Mouse (Mus musculus): Measurements from ENCODE around the gene Ak8. TPM values are rescaled to one million over a fixed set of nuclear protein-coding genes. Genes with fewer than 3 reads are reported as not detected.

Gene Ak8
- total and polyA plus RNA-seq, 3 experiments = 1.5 to 2.6 TPM; not detected in 1

DNA sequence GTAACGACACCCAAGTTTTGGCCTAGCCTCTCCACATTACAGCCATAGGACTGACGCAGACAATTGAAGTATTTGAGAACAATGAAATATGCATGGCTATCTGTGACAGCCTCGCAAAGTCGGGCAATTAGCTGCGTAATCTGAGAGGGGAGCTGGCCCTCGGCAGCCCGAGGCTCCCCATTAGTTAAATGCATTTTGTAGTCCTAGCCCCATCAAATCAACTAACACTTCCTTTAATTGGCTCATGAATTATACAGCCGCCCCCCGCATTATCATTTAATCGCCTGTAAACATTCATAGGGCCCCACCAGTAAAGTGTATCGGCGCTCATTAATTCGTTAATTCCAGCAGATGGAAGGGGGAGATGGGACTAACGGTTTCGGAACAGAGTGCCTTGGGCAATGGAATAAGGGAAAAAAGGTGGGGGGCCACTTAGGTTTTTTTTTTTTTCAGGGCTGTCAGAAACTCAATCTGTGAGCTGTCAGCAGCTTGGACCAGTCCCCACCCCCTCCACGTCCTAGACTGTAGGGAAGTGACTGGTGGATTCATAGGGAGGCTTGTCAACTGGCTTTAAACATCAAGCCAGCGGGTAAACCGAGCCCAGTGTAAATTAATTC is 97.6 kb downstream of the Ak8 start:
- TF ChIP-seq TAL1 (IDR thresholded peaks at IDR 0.05; ENCODE audit: low read length) = peak; percentile 15; the same call in 1 of the 2 replicates
- TF ChIP-seq EP300 (IDR thresholded peaks at IDR 0.05; ENCODE audit: low read depth in 1 of 2, low read length in 2 of 2) = peak; percentile 62 to 85
- TF ChIP-seq ZNF384 (IDR thresholded peaks at IDR 0.05; ENCODE audit: low read depth, low read length) = peak; percentile 73
- TF ChIP-seq MYB (IDR thresholded peaks at IDR 0.05; ENCODE audit: low read depth, low read length) = peak; percentile 80
- no peak for TF ChIP-seq MAX (IDR thresholded peaks at IDR 0.05; ENCODE audit: low read length)
- TF ChIP-seq GATA1 (IDR thresholded peaks at IDR 0.05; ENCODE audit: low read depth, low read length) = peak; percentile 41
- TF ChIP-seq TCF12 (IDR thresholded peaks at IDR 0.05; ENCODE audit: low read depth, low read length) = peak; percentile 29; the same call in 1 of the 2 replicates
- peak; percentile 50; the same call in 1 of the 2 replicates for TF ChIP-seq MXI1 (IDR thresholded peaks at IDR 0.05; ENCODE audit: low read depth, low read length)
- TF ChIP-seq MAZ (IDR thresholded peaks at IDR 0.05; ENCODE audit: low read depth, low read length) = peak; percentile 38; the same call in 1 of the 2 replicates
- no peak for TF ChIP-seq ETS1 (IDR thresholded peaks at IDR 0.05; ENCODE audit: low read depth, low read length)
- TF ChIP-seq E2F4 (IDR thresholded peaks at IDR 0.05; ENCODE audit: borderline replicate concordance, low read depth, low read length) = no peak
- no peak for TF ChIP-seq RCOR1 (IDR thresholded peaks at IDR 0.05; ENCODE audit: low read depth, low read length)
- peak; percentile 75 for DNase-seq (ENCODE audit: low read depth, low spot score)
- Histone ChIP-seq H3K4me1 (ENCODE audit: control insufficient read depth in 1 of 2, insufficient read depth in 2 of 2, low read length in 2 of 2) (peaks cover 11 to 24% of the 10 kb centered on the region in 2 experiments), H3K36me3 (ENCODE audit: control insufficient read depth in 1 of 2, insufficient read depth in 2 of 2, low read length in 2 of 2) (peaks cover 0 to 23% of the 10 kb centered on the region in 2 experiments; a peak in 2 of 4 replicates), H3K27me3 (ENCODE audit: control insufficient read depth in 1 of 2, insufficient read depth in 2 of 2, low read length in 2 of 2) (no peaks in the 10 kb centered on the region), H3K9ac (ENCODE audit: control insufficient read depth, low read depth, low read length, poor library complexity, severe bottlenecking) (no peak overlapping the region; the same call in 1 of the 2 replicates), H3K9me3 (replicated peaks; ENCODE audit: insufficient read depth, low read length) (no peaks in the 10 kb centered on the region), H3K27ac (ENCODE audit: control insufficient read depth, low read depth, low read length) (peak overlapping the region; percentile 63), H3K4me3 (ENCODE audit: control insufficient read depth in 1 of 2, insufficient read depth in 1 of 2, low read depth in 2 of 2, low read length in 2 of 2) (peak overlapping the region; percentile 12 to 22; a peak in 3 of 4 replicates), H3K79me2 (ENCODE audit: control insufficient read depth, insufficient read depth, low read length, poor library complexity) (no peaks in the 10 kb centered on the region)

GRCm38 (mm10) chr2:28798390-28798789 is 98.4 kb downstream of the Ak8 start:
- Histone ChIP-seq H3K4me3 (ENCODE audit: control insufficient read depth in 1 of 2, insufficient read depth in 1 of 2, low read depth in 2 of 2, low read length in 2 of 2) (peak overlapping the region in 1 of 2 experiments; percentile 22; a peak in 1 of 4 replicates), H3K79me2 (ENCODE audit: control insufficient read depth, insufficient read depth, low read length, poor library complexity) (no peaks in the 10 kb centered on the region), H3K9ac (ENCODE audit: control insufficient read depth, low read depth, low read length, poor library complexity, severe bottlenecking) (no peak overlapping the region), H3K27me3 (ENCODE audit: control insufficient read depth in 1 of 2, insufficient read depth in 2 of 2, low read length in 2 of 2) (no peaks in the 10 kb centered on the region; a peak in 1 of 4 replicates), H3K4me1 (ENCODE audit: control insufficient read depth in 1 of 2, insufficient read depth in 2 of 2, low read length in 2 of 2) (peaks cover 11 to 23% of the 10 kb centered on the region in 2 experiments), H3K9me3 (replicated peaks; ENCODE audit: insufficient read depth, low read length) (no peaks in the 10 kb centered on the region), H3K27ac (ENCODE audit: control insufficient read depth, low read depth, low read length) (peak overlapping the region; percentile 54), H3K36me3 (ENCODE audit: control insufficient read depth in 1 of 2, insufficient read depth in 2 of 2, low read length in 2 of 2) (peaks cover 0 to 22% of the 10 kb centered on the region in 2 experiments; a peak in 2 of 4 replicates)
- DNase-seq (ENCODE audit: low read depth, low spot score) = peak; percentile 80
- TF ChIP-seq ZMIZ1 (IDR thresholded peaks at IDR 0.05; ENCODE audit: low read depth, low read length) = no peak
- TF ChIP-seq ETS1 (IDR thresholded peaks at IDR 0.05; ENCODE audit: low read depth, low read length) = peak; percentile 60
- TF ChIP-seq JUND (IDR thresholded peaks at IDR 0.05; ENCODE audit: low read depth, low read length) = no peak
- no peak for TF ChIP-seq MYC (IDR thresholded peaks at IDR 0.05; ENCODE audit: low read depth, low read length)
- TF ChIP-seq ZNF384 (IDR thresholded peaks at IDR 0.05; ENCODE audit: low read depth, low read length) = no peak
- TF ChIP-seq MEF2A (IDR thresholded peaks at IDR 0.05; ENCODE audit: extremely low read depth, insufficient replicate concordance, low read depth, low read length, poor library complexity, severe bottlenecking) = no peak
- no peak for TF ChIP-seq USF1 (IDR thresholded peaks at IDR 0.05; ENCODE audit: low read depth, low read length)
- TF ChIP-seq HCFC1 (IDR thresholded peaks at IDR 0.05; ENCODE audit: low read depth, low read length) = no peak
- TF ChIP-seq NELFE (IDR thresholded peaks at IDR 0.05; ENCODE audit: low read depth, low read length) = no peak
- TF ChIP-seq SMC3 (IDR thresholded peaks at IDR 0.05; ENCODE audit: low read depth, low read length) = no peak
- TF ChIP-seq EP300 (IDR thresholded peaks at IDR 0.05; ENCODE audit: low read depth in 1 of 2, low read length in 2 of 2) = peak; percentile 41 to 67; a peak in 3 of 4 replicates
- no peak for TF ChIP-seq GABPA (IDR thresholded peaks at IDR 0.05; ENCODE audit: low read depth, low read length)
- 0 out of 2 replicates have a peak, but pooled peaks have one; percentile 32 for TF ChIP-seq TCF12 (IDR thresholded peaks at IDR 0.05; ENCODE audit: low read depth, low read length)
- no peak for TF ChIP-seq MYB (IDR thresholded peaks at IDR 0.05; ENCODE audit: low read depth, low read length)
- no peak for TF ChIP-seq POLR2AphosphoS2 (IDR thresholded peaks at IDR 0.05; ENCODE audit: low read length)
- no peak for TF ChIP-seq KAT2A (conservative IDR thresholded peaks at IDR 0.05; ENCODE audit: low read depth, low read length)
- TF ChIP-seq RAD21 (IDR thresholded peaks at IDR 0.05; ENCODE audit: low read depth, low read length) = no peak
- TF ChIP-seq MXI1 (IDR thresholded peaks at IDR 0.05; ENCODE audit: low read depth, low read length) = no peak
- TF ChIP-seq MAZ (IDR thresholded peaks at IDR 0.05; ENCODE audit: low read depth, low read length) = no peak; the same call in 1 of the 2 replicates
- no peak for TF ChIP-seq TAL1 (IDR thresholded peaks at IDR 0.05; ENCODE audit: low read length)
- TF ChIP-seq MAX (IDR thresholded peaks at IDR 0.05; ENCODE audit: low read length) = no peak
- TF ChIP-seq ZKSCAN1 (IDR thresholded peaks at IDR 0.05; ENCODE audit: low read depth, low read length) = no peak
- 0 out of 2 replicates have a peak, but pooled peaks have one; percentile 16 for TF ChIP-seq ELF1 (IDR thresholded peaks at IDR 0.05; ENCODE audit: low read depth, low read length)
- TF ChIP-seq GATA1 (IDR thresholded peaks at IDR 0.05; ENCODE audit: low read depth, low read length) = peak; percentile 87
- TF ChIP-seq POLR2AphosphoS5 (IDR thresholded peaks at IDR 0.05; ENCODE audit: borderline replicate concordance, low read depth, low read length) = no peak
